22 mouse cellular contexts compared by ENCODE assay signal in the genomic region with DNA sequence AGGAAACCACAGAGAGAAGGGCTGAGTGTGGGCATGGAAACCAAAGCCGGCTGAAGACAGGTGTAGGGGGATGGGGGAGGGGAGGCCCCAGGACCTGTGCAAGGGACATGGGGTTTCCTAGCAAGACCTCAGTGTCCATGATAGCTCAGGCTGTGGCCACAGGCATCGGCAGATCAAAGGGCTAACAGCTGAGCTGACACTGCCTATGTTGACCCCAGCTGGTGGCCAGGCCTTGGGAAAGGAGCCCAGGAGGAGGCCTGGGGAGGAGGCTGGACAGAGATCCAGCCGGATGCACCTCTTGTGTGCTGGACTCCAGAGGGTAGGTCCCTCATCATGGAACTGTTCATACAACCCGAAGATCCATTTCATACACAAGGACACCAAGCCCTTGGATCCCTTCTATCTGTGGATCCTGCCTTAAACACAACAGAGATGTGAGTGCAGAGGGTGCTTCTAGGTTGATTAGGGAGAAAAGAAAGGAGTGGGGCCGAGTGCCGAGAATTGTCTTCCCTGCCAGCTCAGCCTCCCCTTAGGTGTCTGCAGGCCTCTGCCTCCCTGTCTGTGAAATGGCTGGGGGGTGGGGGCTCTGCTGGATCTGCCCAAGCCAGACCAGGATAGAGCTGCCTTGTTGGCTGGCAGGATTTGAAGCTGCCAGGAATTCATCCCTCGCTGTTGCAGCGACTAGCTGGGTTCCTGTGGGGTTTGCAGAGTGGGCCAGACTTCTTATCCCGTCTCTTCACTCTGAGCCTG. TPM values are rescaled to one million over a fixed set of nuclear protein-coding genes. Genes with fewer than 3 reads are reported as not detected.
DNase-seq lines count a peak whose midpoint lies in the region; ATAC-seq and TF ChIP-seq lines count a peak whose summit lies in the region.
"Had no signal": no experiment of that assay in that cellular context is flagged by ENCODE, and none has a peak within 500 bp of the region (broad histone marks: within the 10 kb centered on the region; RNA-seq: fewer than 3 reads in every experiment).

No protein-coding gene starts in this region.

- peak overlapping the region; percentile 43 for H3K9ac ChIP-seq in embryonic facial prominence, embryonic 11.5 days (replicated peaks; ENCODE audit: low read length)
- H3K9ac ChIP-seq in heart, embryonic 13.5 days = peak overlapping the region; percentile 38; the same call in 1 of the 2 replicates
- H3K9ac ChIP-seq: embryonic facial prominence, embryonic 12.5 days; forebrain, embryonic 15.5 days; hindbrain, embryonic 12.5 days; limb, embryonic 15.5 days; neural tube, embryonic 12.5 days had no signal

- no peak overlapping the region for H3K4me2 ChIP-seq in embryonic facial prominence, embryonic 11.5 days (ENCODE audit: low read depth, low read length)
- H3K4me2 ChIP-seq in heart, embryonic 13.5 days = no peak overlapping the region
- H3K4me2 ChIP-seq: embryonic facial prominence, embryonic 12.5 days; forebrain, embryonic 15.5 days; hindbrain, embryonic 12.5 days; limb, embryonic 15.5 days; neural tube, embryonic 12.5 days had no signal

- intact Hi-C loops in heart, postnatal 25 days (cut with DNase I) = no loop called here

- 45% methylated on average over 9 of the region's 9 CpGs for WGBS in embryonic facial prominence, embryonic 11.5 days
- 46% methylated on average over 9 of the region's 9 CpGs for WGBS in embryonic facial prominence, embryonic 10.5 days
- WGBS in heart, embryonic 13.5 days = 55% methylated on average over 9 of the region's 9 CpGs
- 67% methylated on average over 9 of the region's 9 CpGs for WGBS in lung, adult 2 months
- 46% methylated on average over 9 of the region's 9 CpGs for WGBS in limb, embryonic 10.5 days

- no peaks in the 10 kb centered on the region for H3K4me1 ChIP-seq in embryonic facial prominence, embryonic 11.5 days (ENCODE audit: control insufficient read depth, insufficient read depth, low read length)
- peaks cover 66% of the 10 kb centered on the region for H3K4me1 ChIP-seq in embryonic facial prominence, embryonic 10.5 days
- H3K4me1 ChIP-seq in heart, embryonic 13.5 days = peaks cover 54% of the 10 kb centered on the region
- H3K4me1 ChIP-seq in lung, adult 2 months (ENCODE audit: control insufficient read depth, insufficient read depth, low read length) = no peaks in the 10 kb centered on the region
- H3K4me1 ChIP-seq in limb, embryonic 10.5 days = peaks cover 68% of the 10 kb centered on the region

- TF ChIP-seq POLR2A in lung, adult 2 months (IDR thresholded peaks at IDR 0.05; ENCODE audit: borderline replicate concordance, extremely low read depth, low read depth, low read length) = no peak

- H3K27ac ChIP-seq in embryonic facial prominence, embryonic 11.5 days (replicated peaks; ENCODE audit: low read depth, low read length) = no peak overlapping the region
- no peak overlapping the region; the same call in 1 of the 2 replicates for H3K27ac ChIP-seq in embryonic facial prominence, embryonic 10.5 days (replicated peaks)
- no peak overlapping the region for H3K27ac ChIP-seq in heart, embryonic 13.5 days (replicated peaks)
- H3K27ac ChIP-seq in limb, embryonic 10.5 days = peak overlapping the region; percentile 26; the same call in 1 of the 2 replicates
- H3K27ac ChIP-seq: embryonic facial prominence, embryonic 12.5 days; forebrain, embryonic 15.5 days; heart, adult 2 months; hindbrain, embryonic 12.5 days; limb, embryonic 15.5 days; neural tube, embryonic 12.5 days had no signal

- no peak for DNase-seq in embryonic facial prominence, embryonic 11.5 days (ENCODE audit: low spot score)
- no peak for DNase-seq in embryonic facial prominence, embryonic 10.5 days (ENCODE audit: low spot score)
- no peak for DNase-seq in heart, postnatal 25 days (ENCODE audit: low spot score)
- peak; percentile 58 for DNase-seq in lung, postnatal 10 days
- DNase-seq in lung, adult 2 months = no peak
- DNase-seq in limb, embryonic 10.5 days (ENCODE audit: low spot score) = no peak
- no peak for DNase-seq in testis, postnatal 10 days (ENCODE audit: low spot score)
- DNase-seq: B cell, adult 2 months; cerebellum, adult 2 months; heart, adult 2 months; kidney, adult 2 months; kidney, postnatal 10 days; spleen, adult 18-20 months; thymus, postnatal 36 days had no signal

- ATAC-seq in embryonic facial prominence, embryonic 11.5 days (replicated peaks; ENCODE audit: insufficient number of reproducible peaks, low FRiP score, low TSS enrichment, low read depth) = no peak
- ATAC-seq in heart, embryonic 13.5 days (ENCODE audit: extremely low read depth, insufficient number of reproducible peaks, low FRiP score, low TSS enrichment) = no peak
- ATAC-seq: forebrain, embryonic 15.5 days had no signal

- no peak for TF ChIP-seq CTCF in lung, adult 2 months (IDR thresholded peaks at IDR 0.05; ENCODE audit: insufficient read depth, low read length)

- no peaks in the 10 kb centered on the region for H3K9me3 ChIP-seq in embryonic facial prominence, embryonic 11.5 days (replicated peaks; ENCODE audit: control insufficient read depth, low read length)
- H3K9me3 ChIP-seq in embryonic facial prominence, embryonic 10.5 days = no peaks in the 10 kb centered on the region
- H3K9me3 ChIP-seq in heart, embryonic 13.5 days = no peaks in the 10 kb centered on the region
- no peaks in the 10 kb centered on the region for H3K9me3 ChIP-seq in limb, embryonic 10.5 days (replicated peaks)
- H3K9me3 ChIP-seq: embryonic facial prominence, embryonic 12.5 days; forebrain, embryonic 15.5 days; hindbrain, embryonic 12.5 days; limb, embryonic 15.5 days; neural tube, embryonic 12.5 days had no signal

- no peaks in the 10 kb centered on the region for H3K36me3 ChIP-seq in embryonic facial prominence, embryonic 11.5 days (replicated peaks; ENCODE audit: control insufficient read depth, insufficient read depth, low read depth, low read length)
- H3K36me3 ChIP-seq in embryonic facial prominence, embryonic 10.5 days (replicated peaks) = no peaks in the 10 kb centered on the region
- no peaks in the 10 kb centered on the region for H3K36me3 ChIP-seq in heart, embryonic 13.5 days
- H3K36me3 ChIP-seq in limb, embryonic 10.5 days = no peaks in the 10 kb centered on the region
- H3K36me3 ChIP-seq: embryonic facial prominence, embryonic 12.5 days; forebrain, embryonic 15.5 days; hindbrain, embryonic 12.5 days; limb, embryonic 15.5 days; neural tube, embryonic 12.5 days had no signal

- H3K27me3 ChIP-seq in embryonic facial prominence, embryonic 11.5 days (ENCODE audit: control insufficient read depth, insufficient read depth, low read length) = no peaks in the 10 kb centered on the region
- peaks cover 78% of the 10 kb centered on the region for H3K27me3 ChIP-seq in embryonic facial prominence, embryonic 10.5 days (replicated peaks; ENCODE audit: low read depth, poor library complexity, severe bottlenecking)
- H3K27me3 ChIP-seq in heart, embryonic 13.5 days (replicated peaks) = peaks cover 2% of the 10 kb centered on the region; the same call in 1 of the 2 replicates
- peaks cover 94% of the 10 kb centered on the region for H3K27me3 ChIP-seq in limb, embryonic 10.5 days (ENCODE audit: low read depth, poor library complexity, severe bottlenecking)
- H3K27me3 ChIP-seq: forebrain, embryonic 15.5 days; neural tube, embryonic 12.5 days had no signal

- H3K4me3 ChIP-seq in embryonic facial prominence, embryonic 11.5 days (ENCODE audit: low read depth, low read length) = no peak overlapping the region
- H3K4me3 ChIP-seq in embryonic facial prominence, embryonic 10.5 days = no peak overlapping the region
- no peak overlapping the region for H3K4me3 ChIP-seq in heart, embryonic 13.5 days
- H3K4me3 ChIP-seq in lung, adult 2 months (replicated peaks; ENCODE audit: extremely low read depth, low read depth, low read length) = no peak overlapping the region
- no peak overlapping the region for H3K4me3 ChIP-seq in limb, embryonic 10.5 days
- H3K4me3 ChIP-seq: embryonic facial prominence, embryonic 12.5 days; erythroblast, embryonic 14.5 days; forebrain, embryonic 15.5 days; heart, adult 2 months; hindbrain, embryonic 12.5 days; limb, embryonic 15.5 days; neural tube, embryonic 12.5 days had no signal

RNA-seq across cellular contexts. Expression of a gene that starts 29.2 kb away (rescaled TPM):
- polyA plus RNA-seq in embryonic facial prominence, embryonic 11.5 days (2014; fragmentation: Nextera tagmentation; extraction: Ambion mirVana) = 4.2 and 6.0 TPM in 2 replicates
- 2.0 TPM in 2 replicates for polyA plus RNA-seq in embryonic facial prominence, embryonic 10.5 days (2016; fragmentation: Nextera tagmentation; extraction: Ambion mirVana)
- 15.8 and 17.4 TPM in 2 replicates for polyA plus RNA-seq in heart, embryonic 13.5 days (2015; fragmentation: Nextera tagmentation; extraction: Ambion mirVana)
- total RNA-seq in heart, postnatal 25 days (2021) = 1 to 10 TPM; 4.1 to 4.6 TPM
- 35.1 and 47.3 TPM in 2 replicates for polyA plus RNA-seq in lung, adult 2 months (2012; rRNA removed)
- 10.3 and 19.3 TPM in 2 replicates for polyA plus RNA-seq in limb, embryonic 10.5 days (2016; fragmentation: Nextera tagmentation; extraction: Ambion mirVana)
- total RNA-seq: common myeloid progenitor, adult 5-6 weeks had no signal
- polyA plus RNA-seq: erythroblast, embryonic 14.5 days had no signal
